In genomic region chr13:54684140-54684896, GRCm38 (mm10) we compare ENCODE assay signal across 9 mouse cellular contexts. TPM values are rescaled to one million over a fixed set of nuclear protein-coding genes. Genes with fewer than 3 reads are reported as not detected.
DNase-seq lines count a peak whose midpoint lies in the region; ATAC-seq lines count a peak whose summit lies in the region.
"Had no signal": no experiment of that assay in that cellular context is flagged by ENCODE, and none has a peak within 500 bp of the region (broad histone marks: within the 10 kb centered on the region; RNA-seq: fewer than 3 reads in every experiment).

No protein-coding gene starts in this region.

- peak overlapping the region; percentile 80; the same call in 1 of the 2 replicates for H3K4me2 ChIP-seq in embryonic facial prominence, embryonic 12.5 days (replicated peaks)
- H3K4me2 ChIP-seq in hindbrain, embryonic 15.5 days = peak overlapping the region; percentile 70
- peak overlapping the region; percentile 96 for H3K4me2 ChIP-seq in midbrain, embryonic 14.5 days (ENCODE audit: low read length)

- intact Hi-C loops in gastrocnemius, postnatal 36 days (cut with DNase I) = no loop called here

- no peaks in the 10 kb centered on the region for H3K27me3 ChIP-seq in embryonic facial prominence, embryonic 12.5 days
- no peaks in the 10 kb centered on the region for H3K27me3 ChIP-seq in hindbrain, embryonic 15.5 days
- no peaks in the 10 kb centered on the region for H3K27me3 ChIP-seq in midbrain, embryonic 14.5 days (ENCODE audit: control insufficient read depth, insufficient read depth, low read length)

- no peaks in the 10 kb centered on the region for H3K9me3 ChIP-seq in embryonic facial prominence, embryonic 12.5 days
- H3K9me3 ChIP-seq in hindbrain, embryonic 15.5 days = no peaks in the 10 kb centered on the region
- no peaks in the 10 kb centered on the region for H3K9me3 ChIP-seq in midbrain, embryonic 14.5 days (ENCODE audit: control insufficient read depth, low read length)

- no peak for ATAC-seq in embryonic facial prominence, embryonic 12.5 days (ENCODE audit: insufficient number of reproducible peaks, insufficient read depth, low FRiP score, low TSS enrichment)
- no peak for ATAC-seq in hindbrain, embryonic 15.5 days (ENCODE audit: low FRiP score, low read depth)
- no peak for ATAC-seq in midbrain, embryonic 14.5 days (ENCODE audit: low FRiP score, low TSS enrichment)

- DNase-seq in kidney, adult 9 months = peak; percentile 37
- DNase-seq in kidney, postnatal 4 days = no peak
- no peak for DNase-seq in midbrain, embryonic 14.5 days
- no peak for DNase-seq in lung, postnatal 10 days
- DNase-seq in gastrocnemius, postnatal 36 days = no peak
- no peak for DNase-seq in urinary bladder, postnatal 10 days (ENCODE audit: low spot score)

- H3K4me1 ChIP-seq in embryonic facial prominence, embryonic 12.5 days = peaks cover 25% of the 10 kb centered on the region
- H3K4me1 ChIP-seq in hindbrain, embryonic 15.5 days (replicated peaks) = peaks cover 40% of the 10 kb centered on the region
- H3K4me1 ChIP-seq in midbrain, embryonic 14.5 days (ENCODE audit: control insufficient read depth, insufficient read depth, low read length) = peaks cover 26% of the 10 kb centered on the region

- no peak overlapping the region for H3K27ac ChIP-seq in embryonic facial prominence, embryonic 12.5 days
- H3K27ac ChIP-seq in hindbrain, embryonic 15.5 days (replicated peaks) = no peak overlapping the region
- H3K27ac ChIP-seq in midbrain, embryonic 14.5 days (replicated peaks; ENCODE audit: low read depth, low read length) = no peak overlapping the region

- peak overlapping the region; percentile 86; the same call in 1 of the 2 replicates for H3K4me3 ChIP-seq in embryonic facial prominence, embryonic 12.5 days
- H3K4me3 ChIP-seq in hindbrain, embryonic 15.5 days = peak overlapping the region; percentile 85; the same call in 1 of the 2 replicates
- H3K4me3 ChIP-seq in midbrain, embryonic 14.5 days (replicated peaks; ENCODE audit: low read depth, low read length) = 0 out of 2 replicates have a peak overlapping the region, but pooled peaks have one; percentile 93

- H3K36me3 ChIP-seq in embryonic facial prominence, embryonic 12.5 days = peaks cover 54% of the 10 kb centered on the region
- H3K36me3 ChIP-seq in hindbrain, embryonic 15.5 days = peaks cover 48% of the 10 kb centered on the region
- H3K36me3 ChIP-seq in midbrain, embryonic 14.5 days (ENCODE audit: control insufficient read depth, insufficient read depth, low read length) = peaks cover 53% of the 10 kb centered on the region

- WGBS in embryonic facial prominence, embryonic 12.5 days = 59% methylated on average over 3 of the region's 3 CpGs
- 61% methylated on average over 3 of the region's 3 CpGs for WGBS in hindbrain, embryonic 15.5 days
- WGBS in midbrain, embryonic 14.5 days = 81% methylated on average over 3 of the region's 3 CpGs

- 0 out of 2 replicates have a peak overlapping the region, but pooled peaks have one; percentile 0 for H3K9ac ChIP-seq in embryonic facial prominence, embryonic 12.5 days
- H3K9ac ChIP-seq in hindbrain, embryonic 15.5 days = no peak overlapping the region
- peak overlapping the region; percentile 13; the same call in 1 of the 2 replicates for H3K9ac ChIP-seq in midbrain, embryonic 14.5 days (replicated peaks; ENCODE audit: low read length)

RNA-seq across cellular contexts. Expression of gene Rnf44, which starts 9.4 kb away (rescaled TPM):
- 58.0 and 65.3 TPM in 2 replicates for polyA plus RNA-seq in embryonic facial prominence, embryonic 12.5 days (2016; fragmentation: Nextera tagmentation; extraction: Ambion mirVana)
- polyA plus RNA-seq in hindbrain, embryonic 15.5 days (2015; fragmentation: Nextera tagmentation; extraction: Ambion mirVana) = 90.7 and 91.5 TPM in 2 replicates
- polyA plus RNA-seq in midbrain, embryonic 14.5 days (2014; fragmentation: Nextera tagmentation; extraction: Ambion mirVana) = 78.6 and 88.1 TPM in 2 replicates
- total RNA-seq in gastrocnemius, postnatal 36 days (2021) = 10 to 100 TPM; 21.7 to 27.2 TPM

RNA-seq across cellular contexts. Expression of gene Cdhr2, which starts 16.9 kb away (rescaled TPM):
- polyA plus RNA-seq in embryonic facial prominence, embryonic 12.5 days (2016; fragmentation: Nextera tagmentation; extraction: Ambion mirVana) = 0.05 and 0.06 TPM in 2 replicates
- 0.17 and 0.26 TPM in 2 replicates for polyA plus RNA-seq in hindbrain, embryonic 15.5 days (2015; fragmentation: Nextera tagmentation; extraction: Ambion mirVana)
- polyA plus RNA-seq in midbrain, embryonic 14.5 days (2014; fragmentation: Nextera tagmentation; extraction: Ambion mirVana) = 0.22 and 0.23 TPM in 2 replicates
- total RNA-seq in gastrocnemius, postnatal 36 days (2021) = not detected
- total RNA-seq: MEL had no signal
